Mouse (Mus musculus) ES-CJ7 (cell line): ENCODE measurements around the gene Adar.

Source experiments
- DNase-seq: peaks from one replicate; pipeline ENCODE4 v3.0.0; 2011; ENCODE audit warnings: low read depth, low spot score

Gene Adar

DNA sequence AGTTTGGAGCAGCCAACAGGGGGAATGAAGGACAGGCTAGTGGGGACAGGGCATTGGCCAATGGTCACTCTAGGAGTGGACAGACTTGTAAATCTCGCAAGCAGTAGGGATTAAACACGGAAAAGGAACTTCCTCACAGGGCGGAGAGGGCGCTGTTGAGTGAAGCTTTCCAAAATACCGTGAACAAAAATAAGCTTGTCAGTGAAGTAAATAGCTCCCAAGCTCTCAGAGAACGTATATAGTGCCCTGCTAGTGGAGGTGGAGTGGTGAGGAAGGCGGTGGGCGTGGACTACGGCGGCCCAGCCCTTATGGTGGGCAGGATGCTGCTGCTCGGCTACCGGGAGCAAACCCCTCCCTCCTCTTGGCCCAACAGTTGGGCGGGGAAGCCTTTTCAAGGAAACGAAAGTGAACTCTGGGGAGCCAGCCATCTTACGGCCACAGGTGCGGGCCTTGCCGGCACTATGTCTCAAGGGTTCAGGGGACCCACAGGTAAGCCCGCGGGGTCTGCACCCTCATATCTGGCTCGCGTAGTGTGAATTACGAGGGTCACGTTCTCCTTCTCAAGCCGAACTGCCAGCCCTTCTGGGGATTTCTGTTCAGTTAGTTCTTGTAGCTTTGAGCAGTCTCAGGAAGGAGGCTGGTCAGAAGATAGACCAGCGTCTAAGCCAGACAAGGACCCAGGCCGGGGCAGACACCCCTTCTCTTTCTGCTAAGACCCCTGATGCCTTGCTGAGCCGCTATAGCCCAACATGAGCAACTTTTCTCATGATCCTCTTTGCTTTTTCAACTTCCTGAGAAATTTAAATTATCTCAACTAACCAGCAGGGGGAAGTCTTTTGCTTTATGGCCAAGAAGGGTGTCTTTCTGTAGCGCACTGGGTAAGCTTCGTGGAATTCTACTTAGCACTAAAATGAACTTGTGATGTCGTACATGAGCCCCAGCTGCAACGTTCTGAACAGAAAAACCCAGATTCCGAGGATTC lies 15.8 kb downstream of the Adar start:
- DNase-seq: peak; percentile 89

DNA sequence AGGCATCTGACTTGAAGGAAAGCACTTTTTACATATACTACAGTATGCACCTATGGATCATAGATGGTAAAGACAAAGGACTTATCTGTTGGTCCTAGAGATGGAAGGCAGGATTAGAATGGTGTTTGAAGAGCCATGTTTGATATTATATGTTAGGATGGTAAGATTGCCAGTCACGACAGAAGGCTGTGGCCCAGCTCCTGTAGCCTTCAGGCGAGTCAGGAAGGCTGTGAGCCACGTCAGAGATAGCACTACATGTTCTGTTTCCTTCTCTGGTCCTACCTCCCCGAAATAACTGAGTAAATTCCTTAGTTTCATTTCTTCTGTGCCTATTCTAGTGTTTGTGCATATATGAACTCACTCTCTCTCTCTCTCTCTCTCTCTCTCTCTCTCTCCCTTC lies 17.3 kb downstream of the Adar start:
- DNase-seq: no peak

DNA sequence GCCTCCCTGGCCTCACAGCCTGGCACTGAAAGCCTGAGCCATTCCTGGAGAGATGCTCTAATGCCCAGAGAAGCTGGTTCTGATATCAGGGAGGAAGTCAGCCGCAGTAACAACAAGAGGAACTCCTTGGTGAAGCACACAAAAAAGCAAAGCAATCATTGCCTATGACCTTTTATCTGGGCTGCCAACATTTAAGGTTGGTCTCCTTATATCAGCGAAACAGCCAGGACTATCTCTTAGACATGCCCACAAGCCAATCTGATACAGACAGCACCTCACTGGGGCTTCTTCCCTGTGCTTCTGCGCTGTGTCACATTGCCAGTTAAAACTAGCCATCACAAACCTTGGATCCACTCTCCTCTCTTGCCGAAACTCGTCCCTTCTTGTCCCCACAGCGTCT lies 23.7 kb downstream of the Adar start:
- DNase-seq: no peak

DNA sequence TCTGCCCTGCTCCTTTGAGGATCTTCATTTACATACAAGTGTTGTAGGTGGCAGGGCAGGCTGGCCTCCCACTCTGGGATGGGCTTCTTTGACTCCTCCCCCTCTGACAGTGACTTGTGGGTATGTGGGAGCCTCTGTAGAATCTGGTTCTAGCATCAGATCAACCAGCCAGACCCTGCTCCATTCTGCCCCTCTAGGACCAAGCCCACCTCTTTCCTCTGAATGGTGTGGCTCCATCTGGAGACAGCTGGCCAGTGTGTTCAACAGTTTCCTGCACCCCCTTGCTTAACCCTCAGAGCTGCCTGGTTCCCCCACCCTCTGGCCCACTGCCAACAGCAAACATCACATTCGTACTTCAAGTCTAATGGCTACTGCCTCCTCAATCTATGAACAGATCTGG lies 37.5 kb downstream of the Adar start:
- peak; percentile 45 for DNase-seq

DNA sequence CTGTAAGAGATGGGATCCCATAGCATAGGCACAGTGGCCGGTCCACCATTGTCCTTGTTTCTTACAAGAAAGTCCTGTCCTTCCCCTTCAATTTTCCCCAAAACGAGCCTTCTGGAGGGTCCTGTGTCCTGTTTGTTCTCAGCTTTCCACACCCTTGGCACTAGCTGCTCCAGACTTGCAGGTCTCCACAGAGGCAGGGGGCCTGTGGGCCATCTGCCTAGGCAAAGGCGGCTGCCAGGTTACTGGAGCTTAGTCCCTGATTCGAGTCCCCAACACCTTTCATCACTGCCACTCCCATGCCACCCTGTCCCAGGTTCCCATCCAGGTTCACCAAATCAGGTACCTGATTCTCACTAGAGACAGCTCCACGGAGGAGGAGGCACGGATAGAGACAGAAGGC lies 40.5 kb downstream of the Adar start:
- DNase-seq: no peak

DNA sequence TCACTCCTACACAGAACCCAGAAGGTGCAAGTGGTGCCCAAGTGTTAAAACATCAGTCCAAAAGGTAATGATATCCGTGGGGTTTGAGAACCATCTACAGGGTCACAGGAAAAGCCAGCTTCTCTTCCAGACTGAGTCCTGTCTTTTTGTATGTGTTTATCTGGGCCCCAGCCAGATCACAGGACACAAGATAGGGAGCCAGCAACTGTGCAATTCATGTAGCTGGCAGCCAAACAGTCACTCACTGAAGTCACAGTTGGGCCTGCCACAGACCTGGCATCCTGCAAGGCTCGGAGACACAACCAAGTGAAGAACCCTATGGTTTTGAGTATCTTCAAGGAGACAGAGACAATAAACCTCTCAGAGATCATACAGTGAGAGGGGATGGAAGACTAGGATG lies 43.0 kb downstream of the Adar start:
- no peak for DNase-seq

DNA sequence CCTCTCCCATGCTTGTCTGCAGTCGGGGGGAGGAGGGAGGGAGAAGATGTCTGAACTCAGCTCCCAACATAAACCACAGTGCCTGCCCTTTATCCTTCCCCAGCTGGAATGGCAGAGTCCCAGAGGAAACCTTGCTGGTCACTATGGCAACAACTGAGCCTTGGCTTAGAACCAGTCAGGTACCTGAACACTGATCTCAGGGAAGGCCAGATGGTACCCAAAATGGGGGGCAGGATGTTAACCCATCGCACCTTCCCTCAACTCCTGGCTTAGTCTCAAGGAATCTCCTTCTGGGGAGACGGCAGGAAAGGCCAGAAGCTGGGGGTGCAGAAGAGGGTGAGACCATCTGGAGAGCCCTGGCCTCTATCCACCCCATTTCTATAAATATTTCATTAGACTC lies 45.0 kb downstream of the Adar start:
- DNase-seq: no peak

DNA sequence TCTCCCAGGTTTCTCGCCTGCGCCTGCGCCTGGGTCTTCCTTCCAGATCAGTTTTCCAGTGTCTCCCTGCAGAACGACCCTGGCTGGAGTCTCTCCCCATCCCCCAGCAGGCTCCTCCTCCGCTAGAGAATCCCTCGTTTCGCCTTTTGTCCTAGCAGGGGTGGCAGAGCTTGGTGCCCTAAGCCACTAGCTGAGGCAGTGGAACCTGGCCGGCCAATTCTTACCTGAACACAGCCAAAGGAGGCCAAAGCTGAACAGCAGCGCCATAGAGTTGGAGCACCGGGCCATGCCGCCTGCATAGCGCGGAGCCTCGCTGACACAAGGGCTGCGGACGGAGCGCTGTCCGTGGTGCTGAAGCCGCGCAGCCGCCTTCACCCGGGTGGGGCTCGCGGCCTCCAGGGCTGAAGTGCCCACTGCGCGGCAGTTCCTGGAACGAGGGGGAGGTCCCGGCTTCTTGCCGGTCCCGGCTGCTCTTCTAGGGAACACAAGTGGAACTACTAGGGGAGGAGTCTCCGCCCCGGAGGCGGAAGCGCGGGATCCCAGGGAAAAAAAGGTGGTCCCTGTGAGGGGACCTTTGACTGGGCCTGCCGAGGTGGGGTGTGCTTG lies 49.4 kb downstream of the Adar start, which contains the start of gene Chrnb2:
Gene Chrnb2 (minus strand): TSS at position 514 of the 606 bp plus-strand sequence.
- DNase-seq: peak; percentile 89

DNA sequence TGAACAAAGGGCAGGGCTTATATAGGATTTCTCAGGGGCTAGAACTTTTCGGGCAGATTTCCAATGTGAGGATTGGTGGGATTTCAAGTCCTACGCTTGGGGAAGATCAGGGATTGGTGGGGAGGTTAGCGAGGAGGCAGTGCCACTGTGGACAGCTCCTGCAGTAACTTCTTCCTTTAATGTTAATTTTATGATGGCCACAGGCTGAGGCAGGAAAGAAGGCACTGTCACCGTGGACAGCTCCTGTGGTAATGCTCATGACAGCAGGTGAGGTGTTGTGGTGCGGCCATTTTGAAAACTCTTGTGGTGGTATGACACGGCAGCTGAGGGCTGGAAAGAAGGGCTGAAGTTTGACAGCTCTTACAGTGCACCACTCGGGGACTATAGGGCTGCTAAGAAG lies 54.8 kb downstream of the Adar start:
- peak; percentile 52 for DNase-seq

DNA sequence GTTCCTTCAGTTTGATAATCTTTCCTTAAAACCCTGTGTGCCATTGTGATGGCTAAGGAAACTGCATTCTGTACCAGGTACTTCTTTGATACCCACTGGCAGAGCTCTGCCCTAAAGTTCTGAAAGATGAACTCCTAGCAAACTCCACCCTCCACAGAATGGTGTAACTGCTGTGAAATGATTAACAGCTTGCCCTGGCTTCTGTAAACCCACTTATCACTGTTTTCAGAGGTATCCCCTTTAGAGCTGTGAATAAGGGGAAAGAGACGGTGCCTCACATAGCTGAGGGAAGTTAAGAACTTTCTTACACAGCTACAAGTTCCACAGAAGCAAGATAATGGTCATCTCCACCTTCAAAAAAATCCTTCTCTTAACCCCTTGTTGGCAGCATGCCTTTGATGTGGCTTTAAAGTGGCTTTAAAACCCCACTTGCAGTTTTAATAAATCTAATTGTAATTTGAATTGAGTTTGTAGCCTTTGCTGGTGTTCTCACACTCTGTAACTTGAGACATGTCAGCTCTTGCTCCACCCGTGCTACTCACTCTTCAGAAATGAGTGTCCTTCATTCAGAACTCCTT lies 55.7 kb downstream of the Adar start:
- no peak for DNase-seq

DNA sequence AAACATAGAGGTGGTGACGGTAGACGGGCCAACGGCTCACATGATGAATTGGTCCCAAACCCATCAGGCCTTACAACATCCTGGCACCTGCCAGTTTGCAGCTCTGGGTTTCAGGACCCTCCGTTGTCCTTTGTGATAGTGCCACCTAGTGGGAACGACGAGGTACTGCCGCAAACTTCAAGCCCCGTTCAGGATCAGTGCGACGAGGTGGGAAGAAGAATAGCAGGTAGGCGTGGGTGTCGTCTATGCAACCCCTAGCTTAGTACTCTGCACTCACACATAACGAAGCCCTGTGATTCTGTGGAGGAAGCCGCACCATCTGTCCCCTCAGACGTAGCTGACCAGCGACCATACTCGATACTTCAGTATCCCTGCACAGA lies 57.8 kb downstream of the Adar start:
- peak; percentile 95 for DNase-seq

DNA sequence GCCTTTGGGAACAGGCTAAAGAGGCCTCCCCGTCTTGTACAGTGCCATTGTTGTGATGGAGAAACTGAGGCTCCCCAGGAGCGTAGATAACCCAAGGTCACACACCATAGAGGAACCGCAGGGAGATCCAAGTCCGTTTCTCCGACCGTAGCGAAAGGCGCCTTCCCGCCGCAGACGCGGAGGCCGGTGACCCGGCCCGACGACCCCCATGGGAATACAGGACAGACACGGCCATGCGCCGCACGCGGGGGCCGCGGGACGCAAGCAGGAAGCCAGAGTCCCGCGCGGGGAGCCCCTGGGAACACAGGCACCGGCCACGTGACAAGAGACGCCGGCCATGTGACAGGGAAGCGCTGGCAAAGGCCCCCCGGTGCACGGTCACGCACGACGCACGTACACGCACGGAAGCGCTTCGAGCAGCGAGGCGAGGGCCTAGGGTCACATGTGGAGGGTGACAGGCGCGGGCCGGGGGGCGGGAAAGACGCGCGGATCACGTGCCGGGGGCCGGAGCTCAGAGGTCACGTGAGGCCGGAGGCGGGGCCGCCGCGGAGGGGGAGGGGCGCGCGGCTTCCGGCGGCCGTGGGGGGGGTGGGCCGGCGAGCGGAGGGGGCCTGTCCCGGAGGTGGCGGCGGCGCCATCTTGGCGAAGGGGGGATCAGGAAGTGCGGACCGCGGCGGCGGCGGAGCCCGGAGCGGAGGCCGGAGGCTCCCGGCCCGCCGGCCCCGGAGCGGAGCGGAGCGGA lies 58.3 kb downstream of the Adar start, which contains the start of gene Ube2q1:
Gene Ube2q1 (plus strand): TSS at position 649 of the 742 bp plus-strand sequence.
- peak; percentile 94 for DNase-seq

DNA sequence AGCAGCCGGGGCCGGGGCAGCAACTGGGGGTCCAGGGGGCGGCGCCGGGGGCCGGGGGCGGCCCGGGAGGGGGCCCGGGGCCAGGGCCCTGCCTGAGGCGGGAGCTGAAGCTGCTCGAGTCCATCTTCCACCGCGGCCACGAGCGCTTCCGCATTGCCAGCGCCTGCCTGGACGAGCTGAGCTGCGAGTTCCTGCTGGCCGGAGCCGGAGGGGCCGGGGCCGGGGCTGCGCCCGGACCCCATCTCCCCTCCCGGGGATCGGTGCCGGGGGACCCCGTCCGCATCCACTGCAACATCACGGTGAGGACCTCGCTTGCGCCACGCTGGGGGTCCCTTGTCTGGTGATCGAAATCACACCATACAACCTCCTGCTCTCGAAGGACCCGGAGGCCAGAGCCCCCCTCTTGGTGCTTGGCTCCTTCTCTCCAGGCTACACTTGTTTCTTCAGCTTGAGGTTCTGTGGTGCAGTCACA lies 59.0 kb downstream of the Adar start:
- DNase-seq: no peak

DNA sequence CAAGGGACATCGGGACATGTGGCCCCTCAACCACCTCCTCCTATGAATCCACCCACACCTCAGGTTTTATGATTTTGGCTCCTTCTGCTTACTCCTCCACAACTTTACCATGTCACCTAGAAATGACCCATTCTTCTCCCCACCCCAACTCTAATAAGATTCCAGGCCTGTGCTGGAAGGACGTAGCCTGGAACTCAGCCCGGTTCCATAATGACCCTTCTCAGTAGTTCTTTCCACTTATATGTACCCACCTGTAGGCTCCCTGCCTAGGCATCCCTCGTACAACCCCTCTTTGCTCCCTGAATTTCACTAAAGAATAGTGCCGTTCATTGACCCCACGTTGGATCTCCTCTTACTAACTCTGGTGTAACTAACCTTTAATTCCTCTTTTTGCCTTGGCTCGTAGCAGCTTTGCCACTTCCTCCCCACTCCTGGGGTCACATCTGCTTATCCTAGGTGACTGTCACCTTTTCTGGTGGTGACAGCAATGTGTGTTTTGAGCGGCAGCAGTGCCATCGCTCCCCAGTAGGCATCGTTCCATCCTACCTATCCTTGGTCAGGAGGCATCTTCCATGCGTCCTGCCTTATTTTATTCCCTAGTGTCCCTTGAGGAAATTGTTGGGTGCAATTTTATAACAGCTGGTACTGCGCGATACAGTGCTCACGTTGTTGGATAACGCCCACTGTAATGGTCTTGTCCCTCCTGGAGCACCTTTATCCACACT lies 59.6 kb downstream of the Adar start:
- no peak for DNase-seq

DNA sequence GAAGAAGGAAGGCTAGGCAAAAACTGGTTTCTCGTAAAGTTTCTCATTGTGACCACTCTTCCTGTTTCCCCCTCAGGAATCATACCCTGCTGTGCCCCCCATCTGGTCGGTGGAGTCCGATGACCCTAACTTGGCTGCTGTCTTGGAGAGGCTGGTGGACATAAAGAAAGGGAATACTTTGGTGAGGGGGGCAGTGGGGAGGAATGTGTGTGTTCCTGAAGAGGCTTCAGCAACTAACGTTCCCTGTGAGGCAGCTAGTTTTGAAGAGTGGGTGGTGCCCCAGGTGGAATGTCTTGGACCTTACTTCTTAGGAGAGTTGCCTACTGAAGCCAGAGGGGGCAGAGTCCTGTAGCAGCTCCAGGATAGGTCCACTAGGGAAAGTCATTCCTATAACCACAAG lies 61.2 kb downstream of the Adar start:
- DNase-seq: no peak

DNA sequence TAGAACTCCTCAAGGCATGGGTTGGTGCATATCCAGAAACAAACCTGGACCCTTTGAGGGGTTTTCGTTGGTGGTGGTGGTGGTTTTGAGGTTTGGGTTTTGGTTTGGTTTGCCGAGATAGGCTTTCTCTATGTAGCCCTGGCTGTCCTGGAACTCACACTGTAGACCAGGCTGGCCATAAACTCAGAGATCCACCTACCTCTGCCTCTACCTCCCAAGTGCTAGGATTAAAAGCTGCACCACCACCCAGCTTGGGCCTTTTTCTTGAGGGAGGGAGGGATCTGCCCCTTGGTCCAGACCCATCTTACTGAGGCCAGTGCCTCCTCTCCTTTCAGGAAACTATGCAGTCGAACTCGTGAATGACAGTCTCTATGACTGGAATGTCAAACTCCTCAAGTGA lies 65.3 kb downstream of the Adar start:
- no peak for DNase-seq

DNA sequence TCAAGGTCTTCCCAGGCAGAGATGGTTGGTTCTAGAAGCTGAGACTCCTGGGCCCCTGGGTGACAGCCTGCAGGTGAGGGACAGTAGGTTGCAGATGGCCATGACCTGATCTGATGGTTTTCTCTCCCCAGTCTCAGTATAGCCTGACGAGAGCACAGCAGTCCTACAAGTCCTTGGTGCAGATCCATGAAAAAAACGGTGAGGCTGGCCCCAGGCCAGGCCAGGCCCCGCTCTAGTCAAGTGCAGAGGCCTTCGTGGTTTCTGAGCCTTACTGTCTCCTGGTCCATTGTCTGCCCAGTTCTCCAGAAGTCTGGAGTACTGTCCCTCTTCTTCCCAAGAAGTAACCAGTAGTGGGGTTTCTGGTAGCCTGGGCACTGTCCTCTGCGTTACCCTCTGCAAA lies 66.8 kb downstream of the Adar start:
- no peak for DNase-seq

DNA sequence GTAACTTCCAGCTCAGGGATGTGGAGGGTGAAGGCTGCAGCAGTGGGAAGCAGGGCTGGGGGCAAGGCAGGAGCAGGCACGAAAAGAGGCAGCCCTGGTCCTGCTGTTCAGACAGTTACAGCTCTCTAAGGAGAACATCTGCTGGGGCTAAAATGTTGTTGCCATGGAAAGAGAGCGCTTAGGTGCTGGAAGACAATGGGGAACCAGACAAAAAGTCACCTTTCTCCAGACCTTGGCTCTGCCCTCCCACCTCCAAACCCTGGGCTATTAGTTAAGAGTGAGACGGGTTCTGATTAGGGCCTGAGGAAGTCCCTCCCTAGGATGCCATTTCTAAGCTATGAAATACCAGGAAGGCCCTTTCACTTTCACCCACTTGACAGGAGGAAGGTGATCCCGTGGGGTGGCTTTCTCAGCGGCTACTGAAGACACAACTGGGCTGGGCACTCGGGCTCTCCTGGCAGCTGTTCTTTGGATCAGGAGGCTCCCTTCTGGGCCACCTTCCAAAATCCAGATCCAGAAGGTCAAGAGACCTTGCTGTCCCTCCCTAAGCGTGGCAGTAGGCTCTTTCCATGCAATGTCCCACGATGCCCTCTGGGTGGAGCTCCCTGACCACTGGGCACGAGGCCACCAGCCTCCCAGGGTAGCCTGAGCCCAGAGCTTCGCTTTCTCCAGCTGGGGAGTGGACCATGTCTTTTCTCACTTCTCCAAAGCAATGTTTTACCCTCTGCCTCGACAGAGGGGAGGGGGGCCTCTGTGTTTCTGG lies 70.3 kb downstream of the Adar start:
- peak; percentile 50 for DNase-seq

DNA sequence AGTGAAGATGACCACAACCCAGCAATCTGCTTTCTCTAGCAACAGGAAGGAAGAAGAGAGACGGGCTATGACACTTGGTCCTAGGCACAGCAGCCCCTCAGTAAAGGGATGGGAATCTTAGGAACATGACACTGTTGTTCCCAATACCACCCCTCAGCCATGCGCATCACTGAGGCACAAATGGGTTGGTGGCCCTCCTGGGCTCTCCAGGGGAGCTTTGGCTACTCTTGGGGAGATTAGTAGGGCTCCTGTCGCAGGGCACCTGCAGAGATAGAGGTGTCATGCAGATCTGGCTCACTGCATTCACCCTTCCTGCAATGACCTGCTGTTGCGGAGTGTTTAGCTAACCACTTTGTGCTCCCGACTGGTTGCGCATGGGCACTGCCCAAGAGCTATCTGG lies 71.5 kb downstream of the Adar start:
- DNase-seq: no peak

DNA sequence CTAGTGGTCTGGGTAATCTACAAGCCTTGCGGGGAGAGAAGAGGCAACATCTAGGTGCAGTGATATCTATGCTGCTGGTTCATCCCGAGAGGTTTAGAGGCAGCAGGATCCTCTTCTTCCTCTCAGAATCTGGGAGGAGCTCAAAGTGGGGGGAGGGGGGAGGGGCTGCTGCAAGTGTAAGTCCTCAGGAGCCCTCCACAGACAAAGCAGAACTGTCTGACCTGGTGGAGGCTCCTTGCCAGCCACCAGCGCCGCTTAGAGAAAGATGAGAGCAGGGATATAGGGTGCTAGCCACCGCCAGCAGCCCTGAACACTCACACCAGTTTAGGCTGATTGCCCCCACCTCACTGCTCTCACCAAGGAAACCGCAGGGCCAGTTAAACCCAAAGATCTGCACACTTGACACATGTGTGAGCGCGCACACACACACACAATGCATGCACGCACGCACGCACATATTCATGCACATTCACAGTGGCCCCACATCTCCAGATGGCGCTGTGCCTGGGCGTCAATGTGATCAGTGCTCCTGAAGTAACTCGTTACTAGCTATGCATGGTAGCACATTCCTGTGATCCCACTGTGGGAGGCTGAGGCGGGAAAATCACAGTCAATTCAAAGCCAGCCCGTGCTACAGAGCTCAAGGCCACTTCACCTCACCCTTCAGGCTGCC lies 74.0 kb downstream of the Adar start:
- DNase-seq: peak; percentile 71
